Mouse (Mus musculus) lung, postnatal 0 days (tissue): ENCODE data around the gene Brd4. TPM values are rescaled to one million over a fixed set of nuclear protein-coding genes. Genes with fewer than 3 reads are reported as not detected.

Source experiments
- ATAC-seq: fragments of 200-750 bp; cut with Nextera tagmentation; 2 replicates; pipeline ENCODE4 v1.8.0; 2017; ENCODE audit warnings: moderate library complexity
- DNase-seq: peaks from one replicate; pipeline ENCODE4 v3.0.0-alpha.2; 2016; ENCODE audit warnings: low spot score
- H3K27ac ChIP-seq: fragments of 300-500 bp; sonication (generic); 2 replicates; pipeline ENCODE4 v1.5.1; 2014; ENCODE audit warnings: antibody characterized with exemption, mild to moderate bottlenecking, low read length, mixed read lengths
- H3K27me3 ChIP-seq: fragments of 300-500 bp; sonication (generic); replicated peaks from 2 replicates; pipeline ENCODE4 v1.6.1; 2014; ENCODE audit warnings: low read length, mixed read lengths; ENCODE audit not compliant: insufficient read depth
- H3K36me3 ChIP-seq: fragments of 300-500 bp; sonication (generic); 2 replicates; pipeline ENCODE4 v1.6.1; 2014; ENCODE audit warnings: low read length, mixed read lengths; ENCODE audit not compliant: insufficient read depth
- H3K4me1 ChIP-seq: fragments of 300-500 bp; sonication (generic); 2 replicates; pipeline ENCODE4 v1.6.1; 2014; ENCODE audit warnings: antibody characterized with exemption, low read depth, low read length, mixed read lengths; ENCODE audit not compliant: insufficient read depth
- H3K4me2 ChIP-seq: fragments of 300-500 bp; sonication (generic); replicated peaks from 2 replicates; pipeline ENCODE4 v1.6.1; 2014; ENCODE audit warnings: low read depth, mild to moderate bottlenecking, low read length, moderate library complexity, mixed read lengths
- H3K4me3 ChIP-seq: fragments of 300-500 bp; sonication (generic); 2 replicates; pipeline ENCODE4 v1.5.1; 2014; ENCODE audit warnings: low read depth, low read length
- H3K9ac ChIP-seq: fragments of 300-500 bp; sonication (generic); replicated peaks from 2 replicates; pipeline ENCODE4 v1.6.1; 2014; ENCODE audit warnings: low read depth, mild to moderate bottlenecking
- H3K9me3 ChIP-seq: fragments of 300-500 bp; sonication (generic); 2 replicates; pipeline ENCODE4 v1.6.1; 2016; ENCODE audit warnings: low read length, mixed read lengths
- CTCF ChIP-seq: IDR thresholded peaks from 2 replicates; pipeline ENCODE4 v1.5.1; 2016; ENCODE audit warnings: antibody characterized with exemption, mild to moderate bottlenecking
- EP300 ChIP-seq: IDR thresholded peaks from 2 replicates; pipeline ENCODE4 v1.6.1; 2016; ENCODE audit warnings: antibody characterized with exemption, mild to moderate bottlenecking, control low read depth
- WGBS: fragments of 180-500 bp; shearing (Covaris S2); extraction: QIAGEN DNeasy Blood & Tissue Kit; methylation state at CpG from one replicate; pipeline ENCODE4 v1.1.7; 2014; 5-methylcytosine and 5-hydroxymethylcytosine counted together
- polyA plus RNA-seq: library from polyadenylated mRNA; unstranded; fragments of >200 nt; fragmentation: Nextera tagmentation; extraction: Ambion mirVana; gene quantifications from 2 replicates; pipeline ENCODE4 v1.2.1, GENCODE M21; 2015

Gene Brd4
- polyA plus RNA-seq, 1 experiment from 2014 or later, result 33.3 TPM

DNA sequence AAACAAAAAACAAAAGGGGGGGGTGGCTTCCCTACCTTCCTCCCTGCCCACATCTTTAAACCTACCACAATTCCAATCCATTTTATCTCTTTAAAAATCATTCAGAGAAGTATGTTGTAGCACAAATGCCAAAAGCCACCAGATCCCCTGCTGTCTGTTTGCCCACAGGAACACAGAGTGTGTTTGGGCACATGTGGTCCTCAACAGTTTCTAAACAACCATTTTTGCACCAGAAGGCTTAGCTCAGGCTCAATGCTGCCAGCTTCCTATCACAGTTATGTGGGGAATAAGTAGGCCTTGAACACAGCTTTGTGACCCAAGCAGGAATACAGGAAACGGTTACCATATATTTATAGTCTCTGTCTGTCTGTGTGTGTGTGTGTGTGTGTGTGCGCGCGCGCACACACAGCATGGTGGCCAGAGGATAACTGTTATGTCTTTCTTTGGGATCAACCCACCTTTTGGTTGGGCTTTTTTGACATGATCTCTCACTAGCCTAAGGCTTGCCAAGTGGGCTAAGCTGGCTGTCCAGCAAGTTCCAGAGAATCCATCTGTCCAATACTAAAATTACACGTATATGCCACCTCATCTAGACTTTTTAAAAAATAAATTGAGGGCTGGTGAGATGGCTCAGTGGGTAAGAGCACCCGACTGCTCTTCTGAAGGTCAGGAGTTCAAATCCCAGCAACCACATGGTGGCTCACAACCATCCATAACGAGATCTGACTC is 21.5 kb downstream of the Brd4 start:
- ATAC-seq (no peak), DNase-seq (no peak)
- Histone ChIP-seq H3K4me3 (no peak overlapping the region), H3K9me3 (no peaks in the 10 kb centered on the region), H3K9ac (no peak overlapping the region), H3K4me2 (no peak overlapping the region), H3K27ac (no peak overlapping the region), H3K4me1 (no peaks in the 10 kb centered on the region; the same call in 1 of the 2 replicates), H3K36me3 (no peaks in the 10 kb centered on the region), H3K27me3 (no peaks in the 10 kb centered on the region)
- 85% methylated on average over 8 of the region's 8 CpGs for WGBS
- TF ChIP-seq CTCF (no peak), EP300 (no peak)

DNA sequence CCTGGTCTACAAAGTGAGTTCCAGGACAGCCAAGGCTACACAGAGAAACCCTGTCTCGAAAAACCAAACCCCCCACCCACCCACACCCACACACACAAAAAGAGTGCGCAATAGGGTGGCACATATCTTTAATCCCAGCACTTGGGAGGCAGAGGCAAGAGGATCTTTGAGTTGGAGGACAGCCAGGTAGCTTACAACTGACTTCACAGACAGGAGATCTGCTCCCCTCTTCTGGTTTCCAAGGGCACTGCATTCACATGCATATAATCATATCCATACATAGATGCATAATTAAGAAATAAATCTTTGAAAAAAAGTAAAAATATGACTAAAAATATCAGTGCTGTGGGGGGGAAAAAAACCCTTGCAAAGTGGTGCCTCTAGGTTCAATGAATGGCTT is 25.7 kb downstream of the Brd4 start:
- no peaks in the 10 kb centered on the region for H3K4me1 ChIP-seq
- H3K36me3 ChIP-seq, result no peaks in the 10 kb centered on the region
- no peak overlapping the region for H3K27ac ChIP-seq
- no peak overlapping the region for H3K4me2 ChIP-seq
- TF ChIP-seq EP300 (no peak), CTCF (peak; percentile 29)
- no peak for ATAC-seq
- DNase-seq, result no peak
- H3K9ac ChIP-seq, result no peak overlapping the region
- no peaks in the 10 kb centered on the region for H3K27me3 ChIP-seq
- WGBS, result 92% methylated on average over 2 of the region's 2 CpGs
- H3K4me3 ChIP-seq, result no peak overlapping the region
- H3K9me3 ChIP-seq, result no peaks in the 10 kb centered on the region

GRCm38 (mm10) chr17:32257944-32258343 is 26.6 kb downstream of the Brd4 start:
- Histone ChIP-seq H3K9ac (no peak overlapping the region), H3K4me1 (no peaks in the 10 kb centered on the region; the same call in 1 of the 2 replicates), H3K4me3 (no peak overlapping the region), H3K36me3 (no peaks in the 10 kb centered on the region), H3K27me3 (no peaks in the 10 kb centered on the region), H3K27ac (no peak overlapping the region), H3K4me2 (no peak overlapping the region), H3K9me3 (no peaks in the 10 kb centered on the region)
- 64% methylated on average over 6 of the region's 6 CpGs for WGBS
- TF ChIP-seq EP300 (no peak), CTCF (no peak)
- DNase-seq (no peak), ATAC-seq (no peak)

DNA sequence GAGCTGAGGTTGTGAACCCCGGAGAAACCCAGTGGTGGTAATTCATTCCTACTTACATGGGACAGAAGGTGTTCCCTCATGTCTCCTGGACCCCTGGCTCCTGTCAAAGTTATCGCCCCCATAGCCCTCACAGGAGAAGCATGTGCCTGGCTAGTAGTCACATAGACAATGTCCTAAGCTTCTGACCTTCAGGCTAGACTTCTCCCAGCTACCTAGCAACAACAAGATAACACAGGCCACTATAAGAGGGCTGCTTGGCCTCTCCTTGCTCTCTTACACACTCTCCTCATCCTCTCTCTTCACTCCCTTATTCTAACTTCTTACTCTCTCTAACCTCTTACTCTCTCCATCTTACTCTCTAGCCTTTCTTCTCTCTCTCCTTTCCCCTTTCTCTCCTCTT is 27.1 kb downstream of the Brd4 start:
- no peak overlapping the region for H3K4me3 ChIP-seq
- no peak overlapping the region for H3K4me2 ChIP-seq
- 95% methylated on average over 2 of the region's 2 CpGs for WGBS
- DNase-seq, result no peak
- no peak overlapping the region for H3K9ac ChIP-seq
- no peaks in the 10 kb centered on the region for H3K36me3 ChIP-seq
- H3K27me3 ChIP-seq, result no peaks in the 10 kb centered on the region
- H3K4me1 ChIP-seq, result no peaks in the 10 kb centered on the region; the same call in 1 of the 2 replicates
- ATAC-seq, result no peak
- H3K9me3 ChIP-seq, result no peaks in the 10 kb centered on the region
- TF ChIP-seq EP300 (no peak), CTCF (no peak)
- no peak overlapping the region for H3K27ac ChIP-seq

- Histone ChIP-seq H3K4me2 (no peak overlapping the region), H3K27me3 (no peaks in the 10 kb centered on the region), H3K27ac (no peak overlapping the region), H3K36me3 (no peaks in the 10 kb centered on the region), H3K4me3 (no peak overlapping the region), H3K9ac (no peak overlapping the region), H3K9me3 (no peaks in the 10 kb centered on the region), H3K4me1 (no peaks in the 10 kb centered on the region; the same call in 1 of the 2 replicates)
- ATAC-seq (no peak), DNase-seq (no peak)
- no peak for TF ChIP-seq CTCF
- no peak for TF ChIP-seq EP300
- WGBS, result 69% methylated on average over 2 of the region's 2 CpGs
These were observed 27.6 kb downstream of the Brd4 start for GRCm38 (mm10) chr17:32256896-32257295.

GRCm38 (mm10) chr17:32253261-32253660 is 31.3 kb downstream of the Brd4 start:
- TF ChIP-seq CTCF, result no peak
- no peak for TF ChIP-seq EP300
- Histone ChIP-seq H3K9me3 (no peaks in the 10 kb centered on the region), H3K9ac (no peak overlapping the region), H3K4me1 (no peaks in the 10 kb centered on the region; the same call in 1 of the 2 replicates), H3K27me3 (no peaks in the 10 kb centered on the region), H3K4me2 (no peak overlapping the region), H3K4me3 (no peak overlapping the region), H3K27ac (no peak overlapping the region), H3K36me3 (no peaks in the 10 kb centered on the region)
- ATAC-seq (no peak), DNase-seq (no peak)
- WGBS, result 91% methylated on average over 2 of the region's 2 CpGs
